Mouse (Mus musculus): ENCODE measurements around the gene C1rl. TPM values are rescaled to one million over a fixed set of nuclear protein-coding genes. Genes with fewer than 3 reads are reported as not detected.
"Not testable (repeated sequence)": the region's sequence is repeated elsewhere in the genome, so short reads cannot be mapped to it uniquely, and the experiment has no call there.

C1rl gene
- polyA plus RNA-seq, 1 experiment: 1.2 TPM

DNA sequence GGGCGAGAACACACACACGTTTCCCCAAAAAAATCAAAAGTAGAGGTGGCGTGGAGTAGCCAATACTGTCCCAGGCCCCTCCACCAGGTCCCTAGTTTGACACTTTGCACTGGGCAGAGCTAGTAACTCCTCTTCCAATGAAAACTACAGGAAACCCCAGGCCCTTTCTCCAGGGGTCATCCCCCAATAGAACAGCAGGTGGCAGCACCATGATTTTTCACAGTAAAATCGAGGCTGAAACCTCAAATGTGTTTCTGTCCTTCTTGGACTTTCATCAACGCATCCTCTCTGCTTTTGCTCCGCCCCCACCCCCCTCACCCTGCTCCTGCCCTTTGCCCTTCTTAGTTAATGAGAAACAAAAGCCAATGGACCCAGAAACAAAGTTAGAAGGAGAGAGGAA is 11.3 kb upstream of the C1rl start:
- TF ChIP-seq MYOD1 (IDR thresholded peaks at IDR 0.05; ENCODE audit: control insufficient read depth in 1 of 3, insufficient read length in 2 of 3, low read depth in 2 of 3) (no peak), TCF3 (IDR thresholded peaks at IDR 0.05; ENCODE audit: insufficient read length, low read depth) (no peak), POLR2A (IDR thresholded peaks at IDR 0.05; ENCODE audit: insufficient read length, low read depth) (no peak), USF1 (IDR thresholded peaks at IDR 0.05; ENCODE audit: low read depth) (no peak), TCF12 (IDR thresholded peaks at IDR 0.05; ENCODE audit: insufficient read depth, poor library complexity, severe bottlenecking) (no peak), CEBPB (IDR thresholded peaks at IDR 0.05; ENCODE audit: insufficient read depth, poor library complexity, severe bottlenecking) (no peak)
- Histone ChIP-seq H3K4me3 (no peak overlapping the region), H3K27me3 (ENCODE audit: control insufficient read depth, insufficient read depth, insufficient read length) (no peaks in the 10 kb centered on the region), H3K36me3 (ENCODE audit: control insufficient read depth, insufficient read depth) (no peaks in the 10 kb centered on the region), H3ac (ENCODE audit: control insufficient read depth, insufficient read length) (no peak overlapping the region), H3K79me2 (ENCODE audit: control insufficient read depth, insufficient read depth) (no peaks in the 10 kb centered on the region), H3K4me2 (ENCODE audit: low read depth) (no peak overlapping the region)

DNA sequence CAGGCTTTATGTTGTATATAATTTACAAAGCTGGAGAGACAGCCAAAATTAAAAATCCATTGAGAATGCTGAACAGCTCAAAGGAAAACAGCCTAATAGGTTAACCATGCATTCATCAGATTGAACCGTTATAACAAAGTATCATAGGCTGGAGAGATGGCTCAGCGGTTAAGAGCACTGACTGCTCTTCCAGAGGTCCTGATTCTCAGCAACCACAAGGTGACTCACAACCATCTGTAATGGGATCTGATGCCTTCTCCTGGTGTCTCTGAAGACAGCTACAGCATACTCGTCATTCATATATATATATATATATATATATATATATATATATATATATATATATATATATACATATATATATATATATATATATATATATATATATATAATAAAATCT is 9.1 kb upstream of the C1rl start:
- not testable (repeated sequence) for H3K4me3 ChIP-seq; H3K36me3 ChIP-seq (ENCODE audit: control insufficient read depth, insufficient read depth); H3K79me2 ChIP-seq (ENCODE audit: control insufficient read depth, insufficient read depth); H3ac ChIP-seq (ENCODE audit: control insufficient read depth, insufficient read length); H3K27me3 ChIP-seq (ENCODE audit: control insufficient read depth, insufficient read depth, insufficient read length)
- H3K4me2 ChIP-seq (ENCODE audit: low read depth): peak overlapping the region; percentile 90

DNA sequence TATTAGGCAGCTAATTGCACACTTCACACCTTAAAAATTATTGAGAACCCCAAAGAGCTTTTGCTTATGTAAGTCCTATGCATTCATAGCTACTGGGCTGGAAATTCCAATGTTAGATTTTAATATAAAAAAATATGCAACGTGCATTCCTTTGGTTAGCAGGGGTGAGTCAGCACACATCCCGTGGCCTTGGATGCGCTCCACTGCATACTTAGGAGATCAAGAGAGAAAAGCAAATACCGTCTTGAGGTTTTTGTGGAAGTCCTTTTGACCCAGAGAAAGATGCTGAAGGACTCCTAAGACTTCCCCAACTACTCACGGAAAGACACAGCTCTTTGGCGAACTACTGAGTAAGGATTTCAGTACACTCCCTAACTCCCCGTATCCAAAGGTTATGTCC is 8.1 kb upstream of the C1rl start:
- Histone ChIP-seq H3ac (ENCODE audit: control insufficient read depth, insufficient read length) (no peak overlapping the region), H3K4me3 (no peak overlapping the region), H3K36me3 (ENCODE audit: control insufficient read depth, insufficient read depth) (no peaks in the 10 kb centered on the region), H3K79me2 (ENCODE audit: control insufficient read depth, insufficient read depth) (no peaks in the 10 kb centered on the region), H3K4me2 (ENCODE audit: low read depth) (peak overlapping the region; percentile 90), H3K27me3 (ENCODE audit: control insufficient read depth, insufficient read depth, insufficient read length) (no peaks in the 10 kb centered on the region)
- no peak for TF ChIP-seq MAX (IDR thresholded peaks at IDR 0.05; ENCODE audit: low read depth)
- TF ChIP-seq CEBPB (IDR thresholded peaks at IDR 0.05; ENCODE audit: insufficient read depth, poor library complexity, severe bottlenecking): 0 out of 2 replicates have a peak, but pooled peaks have one; percentile 2
- no peak for TF ChIP-seq TCF12 (IDR thresholded peaks at IDR 0.05; ENCODE audit: insufficient read depth, poor library complexity, severe bottlenecking)

DNA sequence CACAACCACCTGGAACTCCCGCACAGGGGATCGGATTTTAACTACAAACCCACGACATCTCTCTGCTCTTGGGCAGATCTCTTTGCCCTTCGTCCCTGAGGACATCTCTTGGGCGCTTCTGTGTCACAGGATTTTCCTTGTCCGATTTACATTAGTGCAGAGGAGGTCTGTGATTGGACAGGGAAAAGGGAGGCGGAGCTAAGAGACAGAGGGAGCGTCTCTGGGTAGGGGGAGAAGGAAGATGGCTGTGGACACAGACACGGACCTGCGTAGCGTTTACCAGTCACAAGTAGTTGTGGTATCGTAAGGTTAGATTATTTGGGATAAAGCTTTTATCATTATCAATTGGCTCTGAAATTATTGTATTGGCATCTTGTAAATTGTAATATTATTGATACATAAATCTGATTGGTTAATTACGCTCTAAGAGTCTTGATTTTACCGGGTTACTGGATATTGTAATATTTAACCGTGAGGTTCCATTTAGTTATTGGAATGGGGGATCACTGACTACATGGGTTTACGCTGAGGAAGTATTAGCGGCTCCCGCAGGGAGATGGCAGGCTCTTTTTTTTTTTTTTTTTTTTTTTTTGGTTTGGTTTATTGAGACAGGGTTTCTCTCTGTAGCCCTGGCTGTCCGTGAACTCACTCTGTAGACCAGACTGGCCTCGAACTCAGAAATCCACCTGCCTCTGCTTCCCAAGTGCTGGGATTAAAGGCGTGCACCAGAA is 7.3 kb upstream of the C1rl start:
- Histone ChIP-seq H3K4me3 (no peak overlapping the region), H3K4me2 (ENCODE audit: low read depth) (peak overlapping the region; percentile 90), H3K36me3 (ENCODE audit: control insufficient read depth, insufficient read depth) (no peaks in the 10 kb centered on the region), H3ac (ENCODE audit: control insufficient read depth, insufficient read length) (no peak overlapping the region), H3K27me3 (ENCODE audit: control insufficient read depth, insufficient read depth, insufficient read length) (no peaks in the 10 kb centered on the region), H3K79me2 (ENCODE audit: control insufficient read depth, insufficient read depth) (no peaks in the 10 kb centered on the region)
- TF ChIP-seq MAX (IDR thresholded peaks at IDR 0.05; ENCODE audit: low read depth) (no peak), MYOD1 (IDR thresholded peaks at IDR 0.05; ENCODE audit: control insufficient read depth in 1 of 3, insufficient read length in 2 of 3, low read depth in 2 of 3) (no peak), REST (IDR thresholded peaks at IDR 0.05; ENCODE audit: insufficient read depth, insufficient read length) (no peak), SRF (IDR thresholded peaks at IDR 0.05; ENCODE audit: control insufficient read depth, insufficient read length, low read depth) (no peak), MYOG (IDR thresholded peaks at IDR 0.05; ENCODE audit: control insufficient read depth in 1 of 3, insufficient read depth in 1 of 3, insufficient read length in 2 of 3, low read depth in 2 of 3) (no peak), POLR2A (IDR thresholded peaks at IDR 0.05; ENCODE audit: insufficient read length, low read depth) (no peak)

DNA sequence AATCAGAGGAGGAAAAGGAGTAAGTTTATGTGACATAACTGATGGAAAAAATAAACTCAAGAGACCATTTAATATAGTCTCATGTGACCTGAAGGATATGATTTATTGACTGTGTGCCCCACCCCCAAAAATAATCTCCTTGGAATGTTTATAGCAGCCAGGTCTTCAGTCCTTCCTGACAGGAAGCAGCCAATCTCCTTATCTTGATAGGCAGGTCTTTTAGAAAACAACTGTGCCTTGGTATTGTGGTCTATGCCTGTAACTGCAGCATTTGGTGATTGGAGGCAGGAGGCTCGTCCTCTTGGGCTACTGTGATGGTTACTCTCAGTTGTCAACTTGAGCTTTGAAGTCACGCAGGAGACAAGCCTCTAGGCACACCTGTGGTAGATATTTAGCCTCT is 5.4 kb upstream of the C1rl start:
- H3ac ChIP-seq (ENCODE audit: control insufficient read depth, insufficient read length): no peak overlapping the region
- H3K36me3 ChIP-seq (ENCODE audit: control insufficient read depth, insufficient read depth): no peaks in the 10 kb centered on the region
- no peak overlapping the region for H3K4me2 ChIP-seq (ENCODE audit: low read depth)
- TF ChIP-seq MYOG (IDR thresholded peaks at IDR 0.05; ENCODE audit: control insufficient read depth in 1 of 3, insufficient read depth in 1 of 3, insufficient read length in 2 of 3, low read depth in 2 of 3): no peak
- TF ChIP-seq TCF12 (IDR thresholded peaks at IDR 0.05; ENCODE audit: insufficient read depth, poor library complexity, severe bottlenecking): no peak
- no peak for TF ChIP-seq E2F4 (IDR thresholded peaks at IDR 0.05; ENCODE audit: insufficient read depth)
- TF ChIP-seq POLR2A (IDR thresholded peaks at IDR 0.05; ENCODE audit: insufficient read length, low read depth): no peak
- TF ChIP-seq SRF (IDR thresholded peaks at IDR 0.05; ENCODE audit: control insufficient read depth, insufficient read length, low read depth): no peak
- no peak for TF ChIP-seq REST (IDR thresholded peaks at IDR 0.05; ENCODE audit: insufficient read depth, insufficient read length)
- H3K4me3 ChIP-seq: no peak overlapping the region
- H3K27me3 ChIP-seq (ENCODE audit: control insufficient read depth, insufficient read depth, insufficient read length): no peaks in the 10 kb centered on the region
- no peaks in the 10 kb centered on the region for H3K79me2 ChIP-seq (ENCODE audit: control insufficient read depth, insufficient read depth)

DNA sequence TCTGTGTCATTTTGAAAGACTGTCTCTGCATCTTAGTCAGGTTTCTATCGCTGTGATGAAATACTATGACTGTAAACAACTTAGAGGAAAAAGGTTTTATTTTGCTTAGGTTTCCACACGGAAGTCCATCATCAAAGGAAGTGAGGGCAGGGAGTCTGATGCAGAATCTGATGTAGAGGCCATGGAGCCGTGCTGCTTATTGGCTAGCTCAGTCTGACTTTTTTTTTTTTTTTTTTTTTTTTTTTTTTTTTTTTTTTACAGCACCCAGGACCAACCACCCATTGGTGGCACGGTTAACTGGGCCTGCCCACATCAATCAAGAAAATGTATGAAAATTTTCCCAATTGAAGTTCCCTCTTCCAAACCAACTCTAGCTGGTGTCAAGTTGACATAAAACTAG is 4.0 kb upstream of the C1rl start:
- no peaks in the 10 kb centered on the region for H3K36me3 ChIP-seq (ENCODE audit: control insufficient read depth, insufficient read depth)
- no peaks in the 10 kb centered on the region for H3K79me2 ChIP-seq (ENCODE audit: control insufficient read depth, insufficient read depth)
- H3K27me3 ChIP-seq (ENCODE audit: control insufficient read depth, insufficient read depth, insufficient read length): no peaks in the 10 kb centered on the region
- no peak overlapping the region for H3K4me2 ChIP-seq (ENCODE audit: low read depth)
- H3ac ChIP-seq (ENCODE audit: control insufficient read depth, insufficient read length): no peak overlapping the region
- TF ChIP-seq POLR2A (IDR thresholded peaks at IDR 0.05; ENCODE audit: insufficient read length, low read depth) (no peak), TCF12 (IDR thresholded peaks at IDR 0.05; ENCODE audit: insufficient read depth, poor library complexity, severe bottlenecking) (no peak), MYOG (IDR thresholded peaks at IDR 0.05; ENCODE audit: control insufficient read depth in 1 of 3, insufficient read depth in 1 of 3, insufficient read length in 2 of 3, low read depth in 2 of 3) (no peak), POLR2AphosphoS2 (IDR thresholded peaks at IDR 0.05; ENCODE audit: insufficient read length, low read depth) (no peak)
- H3K4me3 ChIP-seq: no peak overlapping the region
